Mouse (Mus musculus) thymus, postnatal 0 days (tissue): Measurements from ENCODE around the gene Arfrp1. TPM values are rescaled to one million over a fixed set of nuclear protein-coding genes. Genes with fewer than 3 reads are reported as not detected.

ENCODE experiments used
- DNase-seq: peaks from one replicate; pipeline ENCODE4 v3.0.0-alpha.2; 2015; ENCODE audit warnings: low spot score
- polyA plus RNA-seq: library from polyadenylated mRNA; unstranded; fragments of >200 nt; fragmentation: Nextera tagmentation; extraction: Ambion mirVana; gene quantifications from 2 replicates; pipeline ENCODE4 v1.2.1, GENCODE M21; 2015

The Arfrp1 gene
- 55.8 and 68.0 TPM in 2 replicates for polyA plus RNA-seq

DNA sequence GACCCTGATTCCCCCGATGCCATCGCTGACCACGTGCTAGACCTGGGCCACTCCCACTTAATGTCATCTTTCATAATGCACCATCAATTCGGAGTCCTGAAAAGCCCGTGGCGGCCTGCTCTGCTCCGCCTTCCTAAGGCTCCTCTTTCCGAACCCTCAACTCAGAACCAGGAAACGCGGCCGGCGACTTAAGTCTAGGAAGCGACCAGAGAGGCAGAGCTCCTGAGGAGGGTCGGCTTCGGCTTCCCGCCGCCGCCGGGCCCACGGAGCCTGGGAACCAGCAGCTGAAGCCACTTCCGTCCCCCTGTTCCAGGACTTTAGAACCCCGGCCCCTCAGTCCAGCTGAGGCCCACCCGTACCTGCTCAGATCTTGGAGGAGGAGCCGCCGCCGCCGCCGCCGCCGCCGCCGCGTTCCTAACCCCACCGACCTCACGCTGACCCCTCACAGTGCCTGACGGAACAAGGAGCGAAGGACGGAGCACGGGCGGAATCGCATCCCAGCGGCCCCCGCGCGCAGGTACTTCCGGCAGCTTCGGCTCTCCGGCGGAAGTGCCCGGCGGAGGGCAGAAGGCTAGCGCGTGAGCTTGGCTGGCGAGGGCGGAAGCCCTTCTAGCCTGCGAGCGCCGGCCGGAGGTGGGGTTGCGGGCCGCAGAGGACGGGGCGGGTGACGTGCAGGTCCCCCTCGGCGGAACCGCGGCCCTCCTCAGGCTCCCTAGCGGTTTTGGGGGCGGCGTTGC, at the start of gene Arfrp1, which contains the start of gene Zgpat:
TSS of gene Arfrp1 (minus strand) at position 545 of the 737 bp plus-strand sequence.
TSS of gene Zgpat (plus strand) at position 69 of the 737 bp plus-strand sequence.
- DNase-seq, result peak; percentile 84

DNA sequence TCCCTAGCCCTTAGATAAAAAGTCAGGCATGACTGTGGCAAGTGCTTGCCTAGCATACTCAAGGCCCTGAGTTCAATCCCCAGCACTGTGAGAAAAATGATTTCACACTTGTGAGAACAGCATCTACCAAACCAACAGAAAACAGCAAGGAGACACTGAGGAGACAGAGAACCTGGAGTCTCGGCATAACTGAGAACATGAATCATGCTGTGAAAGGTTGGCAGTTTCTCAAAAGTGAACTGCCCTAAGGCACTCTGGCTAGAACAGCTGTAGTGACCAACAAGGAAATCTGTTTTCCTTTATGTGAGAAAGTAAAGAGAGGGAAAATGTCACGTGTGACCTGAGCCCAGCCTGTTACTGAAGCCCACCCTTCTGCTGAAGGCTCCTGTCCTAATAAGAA, 47.9 kb upstream of the Arfrp1 start:
- DNase-seq, result no peak

DNA sequence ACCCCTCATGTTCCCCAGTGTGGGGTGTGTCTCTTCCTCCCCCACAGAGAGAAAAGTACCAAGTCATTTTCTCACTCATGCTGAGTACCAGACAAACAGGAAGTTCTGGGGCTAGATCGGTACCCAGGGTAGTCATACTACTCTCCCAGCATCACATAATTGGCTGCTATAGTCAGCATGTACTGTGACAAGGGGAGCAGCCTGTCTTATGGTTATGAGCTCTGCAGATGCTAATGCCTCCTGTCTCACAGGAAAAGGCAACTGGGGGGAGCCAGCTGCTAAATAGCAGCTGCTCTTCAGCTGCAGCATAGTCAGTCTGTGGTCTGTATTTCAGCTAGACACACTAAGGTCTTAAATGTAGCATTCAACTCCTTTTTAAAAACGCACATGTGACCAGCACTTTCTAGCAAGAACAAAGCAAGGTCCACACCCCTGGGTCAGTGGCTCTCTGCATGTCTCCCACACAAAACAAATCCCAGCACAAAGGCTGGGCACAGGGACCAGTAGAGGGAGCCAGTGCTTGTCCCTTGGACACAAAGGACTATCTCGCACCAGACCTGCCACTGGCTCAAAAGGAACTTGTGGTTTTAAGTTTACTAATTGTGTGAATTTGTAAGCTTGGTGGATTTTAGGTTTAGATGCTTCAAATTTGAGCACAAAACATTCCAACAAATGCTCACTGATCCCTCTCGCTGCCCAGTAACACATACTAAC, 45.7 kb upstream of the Arfrp1 start:
- DNase-seq, result peak; percentile 21

DNA sequence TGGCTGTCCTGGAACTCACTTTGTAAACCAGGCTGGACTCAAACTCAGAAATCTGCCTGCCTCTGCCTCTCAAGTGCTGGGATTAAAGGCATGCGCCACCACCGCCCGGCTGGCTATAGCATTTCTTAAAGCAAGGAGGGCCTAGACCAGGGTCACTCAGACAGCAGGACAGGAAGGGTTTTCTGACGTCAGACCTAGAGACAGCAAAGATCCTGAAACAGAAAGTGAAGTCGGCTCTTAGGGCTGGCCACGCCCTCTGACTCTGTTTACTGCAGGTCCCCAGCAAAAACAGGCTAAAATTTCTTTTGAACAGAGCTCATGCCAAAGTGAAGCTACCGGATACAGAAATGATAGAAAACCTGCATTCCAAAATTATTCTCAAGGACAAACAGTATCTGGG, 44.4 kb upstream of the Arfrp1 start:
- DNase-seq, result no peak

DNA sequence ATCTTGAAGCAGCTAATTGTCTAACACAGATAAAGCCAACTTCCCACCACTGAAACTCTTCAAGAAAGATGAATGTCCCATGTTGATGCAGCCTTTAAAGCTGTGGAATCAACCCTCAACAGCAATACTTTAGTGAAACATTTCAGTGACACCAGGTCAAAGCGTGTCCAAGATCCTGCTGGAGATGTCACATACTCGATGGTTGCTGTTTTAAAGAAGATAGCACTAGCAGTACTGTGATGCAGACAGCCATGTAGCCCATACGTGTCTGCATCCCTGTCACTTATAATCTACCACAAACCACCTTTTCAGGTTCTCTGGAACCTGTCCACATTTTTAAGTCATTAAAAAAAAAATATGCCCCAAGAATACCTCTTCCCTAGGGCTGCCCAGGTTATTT, 38.5 kb upstream of the Arfrp1 start:
- no peak for DNase-seq

DNA sequence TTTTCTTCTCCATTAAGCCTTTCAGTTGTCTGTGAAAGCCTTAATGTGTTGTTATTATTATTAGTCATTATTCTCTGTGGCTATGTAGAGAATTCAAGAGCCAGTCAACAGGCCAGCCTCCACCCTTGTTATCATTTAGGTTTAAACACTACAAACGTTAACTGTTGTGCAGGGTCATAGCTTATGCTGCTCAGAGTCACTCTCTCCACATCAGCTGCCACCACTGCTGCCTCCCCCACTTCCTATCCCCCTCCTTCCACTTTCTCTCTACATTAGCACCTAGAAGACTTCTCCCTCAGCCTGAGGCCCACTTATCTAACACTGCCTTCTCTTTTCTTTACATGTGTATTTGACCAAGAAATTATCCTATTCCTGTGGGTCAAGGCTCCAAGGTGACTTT, 36.3 kb upstream of the Arfrp1 start:
- DNase-seq, result no peak

DNA sequence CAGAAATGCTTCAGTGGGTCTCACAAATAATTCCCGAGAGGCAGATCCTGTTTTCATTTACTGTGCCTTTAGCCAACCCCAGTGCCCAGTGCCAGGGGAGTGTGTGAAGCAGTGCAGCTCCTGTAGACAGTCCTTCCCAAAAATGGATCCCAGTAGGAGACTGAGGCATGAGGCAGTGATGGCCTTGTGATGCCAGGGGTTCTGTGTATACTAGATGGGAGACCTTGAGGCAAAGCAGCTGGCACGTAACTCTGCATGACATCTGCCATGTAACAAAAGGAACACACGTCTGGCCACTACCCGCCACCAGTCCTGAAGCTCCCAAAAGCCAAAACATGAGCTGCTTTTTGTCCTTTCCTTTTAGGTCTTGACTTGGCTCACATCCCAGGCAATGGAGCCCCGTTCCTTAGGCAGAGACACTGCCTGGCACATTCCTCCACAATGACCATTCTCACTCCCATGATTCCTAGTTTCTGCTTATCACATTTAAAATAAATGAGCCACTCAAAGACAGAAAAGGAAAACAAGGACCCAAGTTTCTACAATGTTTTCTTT, 32.1 kb upstream of the Arfrp1 start:
- DNase-seq, result no peak

DNA sequence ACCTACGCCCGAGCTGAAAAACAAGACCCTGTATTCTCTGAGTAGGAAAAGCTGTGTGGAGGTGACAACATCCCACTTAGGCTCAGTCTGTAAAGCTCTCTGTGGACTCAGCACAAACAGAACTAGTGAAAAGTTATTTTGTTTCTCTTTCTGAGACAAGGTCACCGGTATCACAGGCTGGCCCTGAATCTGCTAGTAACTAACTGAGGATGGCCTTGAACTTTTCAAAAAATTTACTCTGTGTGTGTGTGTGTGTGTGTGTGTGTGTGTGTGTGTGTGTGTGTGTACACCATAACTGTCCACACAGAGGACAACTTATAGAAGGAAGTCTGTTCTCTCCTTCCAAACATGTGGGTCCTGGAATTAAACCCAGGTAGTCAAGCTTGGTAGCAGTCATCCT, 28.9 kb upstream of the Arfrp1 start:
- DNase-seq, result no peak

DNA sequence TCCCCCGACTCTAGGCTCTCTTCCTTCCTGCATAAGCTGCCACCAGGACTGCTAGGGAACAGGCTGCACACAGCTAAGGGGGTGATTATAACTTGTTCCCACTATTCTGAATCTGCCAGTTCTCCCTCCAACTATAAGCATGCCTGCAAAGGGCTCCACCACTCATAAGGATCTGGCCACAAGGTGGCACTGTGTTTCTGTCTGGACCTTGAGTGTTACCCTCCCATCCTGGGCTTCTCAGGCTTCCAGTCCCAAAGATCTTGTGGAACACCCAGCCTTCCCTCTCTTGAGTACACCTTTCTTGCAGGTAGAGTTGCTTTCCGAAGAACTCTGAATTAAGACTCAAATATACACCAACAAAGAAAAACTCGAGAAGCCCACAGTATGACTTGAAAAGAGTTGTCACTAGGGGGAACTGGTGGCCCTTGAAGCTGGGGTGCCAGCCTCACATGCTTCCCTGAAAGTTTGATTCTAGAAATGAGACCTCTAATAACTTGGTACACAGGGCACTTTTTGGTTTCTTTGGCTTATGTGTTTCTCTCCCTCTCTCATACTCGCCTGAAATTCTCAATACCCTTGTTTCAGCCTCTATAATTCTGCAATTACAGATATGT, 27.5 kb upstream of the Arfrp1 start:
- peak; percentile 78 for DNase-seq

DNA sequence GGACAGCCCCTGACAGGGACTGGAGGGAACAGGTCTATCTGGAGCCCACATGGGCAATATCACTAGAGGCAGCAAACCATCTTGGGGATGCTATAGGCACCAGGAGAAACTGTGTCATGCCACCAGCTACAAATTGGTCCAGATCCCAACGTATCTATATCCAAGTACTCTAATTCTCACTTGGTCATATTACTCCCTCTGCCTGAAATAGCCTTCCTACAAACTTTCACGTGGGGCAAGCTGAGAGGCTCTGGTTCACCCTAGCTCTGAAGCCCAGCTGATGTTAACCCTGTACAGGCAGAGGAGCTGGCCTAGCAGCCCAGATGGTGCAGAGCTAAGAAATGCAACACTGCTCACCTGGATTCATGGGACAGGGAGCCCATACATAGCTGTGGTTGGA, 26.3 kb upstream of the Arfrp1 start:
- no peak for DNase-seq

DNA sequence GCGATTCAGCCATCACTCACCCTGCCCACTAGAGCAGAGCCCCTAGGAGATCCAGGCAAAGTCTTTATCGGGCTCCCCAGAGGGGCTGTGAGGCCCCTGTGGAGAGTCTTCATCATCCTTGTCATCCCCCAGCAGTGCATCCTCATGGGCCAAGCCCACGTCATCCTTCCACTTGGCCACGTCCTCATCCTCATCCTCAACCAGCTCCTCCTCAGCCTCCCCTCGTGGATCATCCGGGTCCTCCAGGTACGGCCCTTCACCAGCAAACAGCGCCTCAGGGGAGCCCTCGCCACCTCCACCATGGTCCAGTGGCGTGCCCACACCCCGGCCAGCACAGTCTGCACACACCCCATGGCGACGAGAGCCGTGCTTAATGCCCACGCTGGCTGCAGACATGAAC, 25.8 kb upstream of the Arfrp1 start:
- DNase-seq, result no peak

DNA sequence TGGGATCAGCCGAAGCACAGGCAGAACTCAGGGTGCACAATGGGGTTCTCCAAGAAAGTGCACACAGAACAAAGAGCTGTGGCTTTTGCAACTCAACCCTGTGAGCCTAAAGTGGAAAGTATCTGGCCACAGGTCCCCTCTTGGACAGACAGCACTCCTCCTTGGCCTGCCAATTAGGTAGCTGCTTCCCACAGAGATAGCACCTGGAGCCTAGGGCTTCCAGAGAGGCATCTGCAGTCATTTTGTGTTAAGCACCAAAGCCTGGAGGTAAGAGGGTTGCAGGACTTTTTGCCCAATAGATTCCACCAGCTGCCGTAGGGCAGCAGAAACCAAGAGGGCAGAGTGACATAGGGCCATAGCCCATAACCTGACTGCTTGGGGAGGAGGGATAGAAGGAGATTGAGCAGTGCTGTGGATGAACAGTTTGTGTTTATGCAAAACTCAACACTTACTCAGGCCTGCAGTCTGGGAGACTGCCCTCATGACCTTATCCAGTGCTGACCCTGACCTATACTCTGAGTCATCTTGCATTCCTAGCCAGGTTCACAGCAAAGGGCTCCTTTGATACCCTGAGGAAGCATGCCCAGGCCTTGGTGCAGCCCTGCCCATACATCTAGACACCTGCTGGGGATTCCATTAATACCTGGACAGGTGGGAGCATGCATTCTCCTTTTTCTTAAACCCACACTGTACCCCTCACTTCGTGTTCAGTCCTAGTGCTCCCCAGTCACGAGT, 25.1 kb upstream of the Arfrp1 start:
- DNase-seq, result no peak

DNA sequence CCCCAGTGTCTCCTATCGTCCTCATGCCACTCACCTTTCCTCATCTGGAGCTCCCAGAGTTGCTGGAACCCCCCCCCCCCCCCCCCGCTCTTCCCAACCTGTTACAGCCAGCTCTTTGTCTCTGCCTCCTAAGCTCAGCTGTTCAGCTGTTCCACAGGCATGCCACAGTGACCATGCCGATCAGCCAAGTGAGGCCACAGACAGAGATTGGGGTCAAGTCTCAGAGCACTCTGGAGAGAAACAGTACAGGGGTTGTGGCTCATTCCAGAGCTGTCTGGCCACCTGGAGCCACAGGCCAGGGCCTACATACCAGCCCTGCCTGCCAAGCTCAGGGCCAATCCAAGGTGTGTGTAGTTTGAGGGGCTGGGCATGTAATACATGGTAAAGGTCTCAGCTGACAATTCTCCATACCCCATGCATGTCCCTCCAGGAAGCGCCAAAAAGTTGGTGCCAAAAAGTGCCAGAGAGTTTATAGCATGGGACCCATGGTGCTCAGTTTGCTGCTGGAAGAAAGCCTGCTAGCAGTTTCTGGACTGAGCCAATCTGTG, 21.5 kb upstream of the Arfrp1 start:
- no peak for DNase-seq

DNA sequence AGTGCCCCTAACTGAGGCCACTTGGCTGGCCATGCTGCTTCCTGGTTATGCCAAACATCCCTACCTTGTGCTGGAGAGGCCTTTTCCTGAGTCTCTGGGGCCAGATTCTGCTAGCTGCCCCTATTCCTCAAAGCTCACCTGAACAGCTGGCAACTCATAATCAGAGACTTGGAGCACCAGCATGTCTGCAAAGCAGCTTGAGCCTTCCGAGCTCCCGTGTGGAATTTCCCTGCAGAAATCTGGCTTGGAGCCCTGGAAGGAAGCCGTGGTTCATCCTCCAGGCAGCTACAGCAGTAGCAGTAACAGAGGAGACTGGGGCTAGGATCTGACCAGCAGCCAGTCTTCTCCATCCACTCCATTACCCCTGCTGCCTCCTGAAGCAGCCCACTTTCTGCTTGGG, 20.7 kb upstream of the Arfrp1 start:
- no peak for DNase-seq

DNA sequence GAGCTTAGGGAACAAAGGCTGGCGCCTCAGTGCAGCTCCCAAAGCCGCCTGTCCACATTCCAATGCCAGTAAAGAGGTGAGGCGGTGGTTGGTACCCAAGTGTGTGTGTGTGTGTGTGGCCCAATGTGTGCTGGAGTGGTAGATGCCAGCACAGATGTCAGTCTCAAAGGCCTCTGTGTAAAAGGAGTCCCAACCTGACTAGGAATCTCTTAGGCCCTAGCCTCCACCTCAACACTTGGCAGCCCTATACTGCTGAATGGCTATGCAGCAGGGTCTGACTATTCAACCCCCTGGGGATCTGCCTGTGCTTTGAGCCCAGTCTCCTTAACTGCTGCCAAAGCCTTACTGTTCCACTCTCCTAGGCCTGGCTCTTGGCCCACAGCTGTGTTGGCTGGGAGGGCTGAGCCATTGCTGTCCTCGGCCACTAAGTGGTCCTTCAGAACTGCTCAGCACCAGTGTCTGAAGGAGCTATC, 19.8 kb upstream of the Arfrp1 start:
- no peak for DNase-seq

DNA sequence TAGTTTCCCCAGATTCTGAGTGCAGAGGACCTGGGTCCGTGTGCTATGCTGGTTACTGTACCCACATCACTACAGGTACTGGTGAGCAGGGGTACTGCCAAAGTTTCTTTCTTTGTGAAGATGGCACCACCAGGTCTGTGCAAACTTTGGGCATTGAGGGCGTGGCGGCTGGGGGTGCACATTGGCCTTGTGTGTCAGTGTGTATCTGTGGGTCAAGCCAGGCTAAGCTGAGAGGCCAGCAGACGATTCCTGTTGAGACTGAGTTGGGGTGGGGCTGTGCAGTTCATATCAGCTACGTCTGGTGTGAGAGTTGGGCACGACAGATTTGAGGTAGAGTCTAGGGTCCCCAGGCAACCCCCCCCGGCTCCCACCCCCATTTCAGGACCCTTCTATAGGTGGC, 19.3 kb upstream of the Arfrp1 start:
- no peak for DNase-seq

DNA sequence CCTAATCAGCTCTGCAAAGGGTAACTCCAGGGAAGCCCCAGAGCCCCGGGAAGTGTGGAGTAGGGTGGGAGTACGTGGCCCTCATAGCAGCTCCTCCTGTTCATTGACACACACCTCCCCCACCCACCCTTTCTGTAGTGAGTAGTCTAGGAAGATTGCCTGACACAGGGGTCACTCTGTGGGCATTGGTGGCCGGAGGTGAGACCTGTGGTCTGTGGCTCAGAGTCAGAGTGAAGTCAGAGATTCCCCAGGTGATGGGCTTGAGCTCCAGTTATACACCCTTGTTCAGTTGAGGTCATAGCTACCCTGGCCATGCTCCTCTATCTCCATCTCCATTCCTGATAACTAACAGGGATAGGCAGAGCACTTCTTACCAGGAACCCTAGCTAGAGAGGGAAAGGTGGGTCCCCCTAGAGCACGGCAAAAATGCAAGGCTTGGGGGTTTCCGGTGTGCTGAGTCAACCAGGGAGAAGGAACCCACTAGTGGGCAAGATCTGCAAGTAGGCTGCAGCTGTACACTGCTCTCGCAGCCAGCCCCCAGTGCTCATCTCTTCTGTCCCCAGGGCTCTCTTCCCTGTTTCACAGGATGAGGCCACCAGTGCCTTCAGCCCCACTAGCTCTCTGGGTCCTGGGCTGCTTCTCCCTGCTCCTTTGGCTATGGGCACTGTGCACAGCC, 16.6 kb upstream of the Arfrp1 start:
- no peak for DNase-seq

DNA sequence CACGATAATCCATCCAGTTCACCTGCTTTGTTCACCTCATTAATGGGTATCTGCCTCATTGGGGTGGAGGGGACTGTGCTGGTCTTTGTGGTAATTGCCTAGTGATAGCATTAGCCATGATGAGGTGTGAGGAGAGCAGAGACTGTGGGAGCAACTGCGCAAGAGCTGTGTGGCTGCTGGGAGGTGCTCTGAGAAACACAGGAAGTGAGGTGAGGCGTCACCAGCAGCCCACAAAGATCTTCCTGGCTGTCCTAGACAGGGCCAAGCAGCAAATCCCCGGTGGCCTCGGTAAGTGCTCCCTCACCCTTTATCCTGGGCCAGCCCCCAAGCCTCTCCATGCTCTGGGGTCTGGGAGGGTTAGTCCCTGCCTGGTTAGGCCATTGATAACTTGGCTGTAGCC, 15.9 kb upstream of the Arfrp1 start:
- peak; percentile 23 for DNase-seq

DNA sequence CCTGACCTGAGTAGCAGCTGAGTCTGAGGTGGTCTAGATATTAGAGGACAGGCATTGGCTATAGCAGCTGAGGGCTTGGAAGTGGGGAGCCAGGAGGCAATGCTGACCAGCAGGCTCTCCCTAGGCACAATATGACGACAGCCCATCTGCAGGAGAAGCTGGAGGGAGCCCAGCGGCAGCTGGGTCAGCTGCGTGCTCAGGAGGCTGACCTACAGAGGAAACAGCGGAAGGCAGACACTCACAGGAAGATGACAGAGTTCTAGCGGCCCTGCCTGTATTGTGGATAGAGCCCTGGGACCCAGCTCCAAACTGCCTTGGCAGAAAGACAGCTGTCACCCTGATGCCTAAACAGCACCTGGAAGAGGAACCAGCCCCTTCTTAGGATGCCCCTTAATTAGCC, 15.0 kb upstream of the Arfrp1 start:
- no peak for DNase-seq

DNA sequence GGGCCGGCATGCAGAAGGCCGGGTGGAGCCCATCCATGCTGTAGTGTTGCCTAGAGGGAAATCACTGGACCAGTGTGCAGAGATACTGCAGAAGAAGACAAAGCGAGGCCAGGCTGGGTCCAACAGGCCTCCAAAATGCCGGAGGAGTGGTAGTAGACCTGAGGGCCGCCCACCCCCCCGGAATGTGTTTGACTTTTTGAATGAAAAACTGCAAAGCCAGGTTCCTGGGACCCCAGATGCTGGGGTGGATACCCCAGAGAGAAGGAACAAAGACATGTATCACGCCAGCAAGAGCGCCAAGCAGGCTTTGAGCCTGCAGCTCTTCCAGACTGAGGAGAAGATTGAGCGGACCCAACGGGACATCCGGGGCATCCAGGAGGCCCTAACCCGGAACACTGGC, 14.6 kb upstream of the Arfrp1 start, which contains the start of gene Lime1:
TSS of gene Lime1 (plus strand) at position 301 of the 400 bp plus-strand sequence.
- no peak for DNase-seq
